Mouse (Mus musculus) olfactory bulb, adult 2 months (tissue): ENCODE measurements at regions not wholly inside any gene's neighbourhood (a gene's known extent, or its start where the extent isn't known, plus 50 kb on each side); places are given as distances from the start of the nearest gene placed in this dataset.

Experiments
- CTCF ChIP-seq: fragments of 200-500 bp; IDR thresholded peaks from 2 replicates; pipeline ENCODE4 v1.5.1; 2012; ENCODE audit warnings: low read depth, mild to moderate bottlenecking, low read length, moderate library complexity; ENCODE audit not compliant: insufficient read depth
- POLR2A ChIP-seq: fragments of 200-500 bp; IDR thresholded peaks from 2 replicates; pipeline ENCODE4 v1.6.1; 2012; ENCODE audit warnings: mild to moderate bottlenecking, low read depth, low read length, moderate library complexity; ENCODE audit not compliant: insufficient read depth

DNA sequence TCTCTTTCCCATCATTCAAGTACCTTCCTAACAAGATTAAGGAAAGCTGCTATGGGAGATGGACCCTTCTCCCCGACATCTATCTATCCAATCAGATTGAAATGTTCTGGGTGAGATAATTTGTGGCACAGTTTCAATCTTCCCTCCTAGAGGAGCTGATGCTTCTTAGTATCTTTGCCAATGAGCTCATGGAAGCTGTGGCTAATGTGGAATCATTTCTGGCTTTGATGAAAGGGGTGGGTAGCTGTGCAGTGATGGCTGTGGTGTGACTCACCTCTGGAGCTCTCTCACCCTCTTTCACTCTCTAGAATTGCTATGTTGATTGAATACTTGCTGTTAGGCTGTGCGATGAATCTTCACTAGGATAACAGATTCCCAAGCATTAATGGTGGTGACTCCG is 411.1 kb upstream of the Slc30a5 start:
- TF ChIP-seq CTCF (no peak), POLR2A (no peak)
